Mouse (Mus musculus) liver, adult 2 months (tissue): ENCODE measurements at regions not wholly inside any gene's neighbourhood (a gene's known extent, or its start where the extent isn't known, plus 50 kb on each side); places are given as distances from the start of the nearest gene placed in this dataset.

Source experiments
- DNase-seq: peaks from one replicate; pipeline ENCODE4 v3.0.0-alpha.2; 2011; ENCODE audit warnings: low read depth, low spot score; ENCODE audit errors: extremely low read depth
- H3K27ac ChIP-seq: fragments of 200-500 bp; replicated peaks from 2 replicates; pipeline ENCODE4 v1.5.1; 2012; ENCODE audit warnings: low read depth, mild to moderate bottlenecking, control low read depth, inconsistent platforms, low read length; ENCODE audit not compliant: insufficient read depth
- H3K27me3 ChIP-seq: fragments of 200-500 bp; 2 replicates; pipeline ENCODE4 v1.6.1; 2012; ENCODE audit warnings: mild to moderate bottlenecking, moderate library complexity, low read length, inconsistent platforms; ENCODE audit not compliant: control insufficient read depth, insufficient read depth
- H3K36me3 ChIP-seq: fragments of 200-500 bp; 2 replicates; pipeline ENCODE4 v1.6.1; 2012; ENCODE audit warnings: low read length, inconsistent platforms; ENCODE audit not compliant: control insufficient read depth, insufficient read depth
- H3K4me1 ChIP-seq: fragments of 200-500 bp; 2 replicates; pipeline ENCODE4 v1.6.1; 2011; ENCODE audit warnings: low read length; ENCODE audit not compliant: control insufficient read depth, insufficient read depth
- H3K4me3 ChIP-seq: fragments of 200-500 bp; 2 replicates; pipeline ENCODE4 v1.5.1; 2011; ENCODE audit warnings: low read depth, mild to moderate bottlenecking, control low read depth, low read length, moderate library complexity; ENCODE audit not compliant: insufficient read depth
- H3K79me2 ChIP-seq: fragments of 200-500 bp; 2 replicates; pipeline ENCODE4 v1.6.1; 2012; ENCODE audit warnings: inconsistent platforms, mild to moderate bottlenecking, low read length, moderate library complexity; ENCODE audit not compliant: control insufficient read depth, insufficient read depth
- H3K9ac ChIP-seq: fragments of 200-500 bp; 2 replicates; pipeline ENCODE4 v1.6.1; 2012; ENCODE audit warnings: low read depth, mild to moderate bottlenecking, control low read depth, inconsistent platforms, low read length
- CTCF ChIP-seq: fragments of 200-500 bp; IDR thresholded peaks from 2 replicates; pipeline ENCODE4 v1.5.1; 2011; ENCODE audit warnings: low read depth, low read length, control low read depth
- POLR2A ChIP-seq: fragments of 200-500 bp; IDR thresholded peaks from 2 replicates; pipeline ENCODE4 v1.6.1; 2011; ENCODE audit warnings: low read length, control low read depth; ENCODE audit not compliant: insufficient read depth; ENCODE audit errors: extremely low read depth
- WGBS: fragments of 180-500 bp; shearing (Covaris S2); methylation state at CpG from one replicate; pipeline ENCODE4 v1.1.7; 2018; 5-methylcytosine and 5-hydroxymethylcytosine counted together

- WGBS = 57% methylated on average over 7 of the region's 7 CpGs
- Histone ChIP-seq H3K4me1 (no peaks in the 10 kb centered on the region), H3K9ac (no peak overlapping the region), H3K27ac (no peak overlapping the region), H3K4me3 (no peak overlapping the region), H3K27me3 (no peaks in the 10 kb centered on the region), H3K79me2 (no peaks in the 10 kb centered on the region), H3K36me3 (no peaks in the 10 kb centered on the region)
- DNase-seq = no peak
- TF ChIP-seq CTCF (no peak), POLR2A (no peak)
These were observed 246.8 kb downstream of the Rybp start for GRCm38 (mm10) chr6:100040459-100040984.

DNA sequence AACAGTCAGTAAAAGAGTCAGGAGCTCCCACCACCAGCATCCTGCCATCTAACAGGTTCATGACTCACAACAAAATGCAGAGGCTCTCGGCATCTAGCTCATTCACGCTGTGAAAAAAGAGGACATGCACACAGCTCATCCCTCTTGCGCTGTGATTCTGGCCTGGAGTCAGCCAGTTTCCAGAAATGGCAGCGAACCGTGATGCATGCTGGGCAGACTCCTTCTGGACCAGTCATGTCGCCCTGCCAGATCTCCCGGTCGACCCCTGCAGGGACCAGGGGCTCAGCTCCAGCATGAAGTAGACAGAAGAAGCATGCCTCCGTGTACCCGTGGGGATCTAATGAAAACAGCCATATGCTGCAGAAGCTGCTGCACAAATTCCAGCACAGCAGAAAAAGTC is 254.6 kb downstream of the Rybp start:
- WGBS = 91% methylated on average over 10 of the region's 10 CpGs
- no peak overlapping the region for H3K4me3 ChIP-seq
- no peaks in the 10 kb centered on the region for H3K4me1 ChIP-seq

GRCm38 (mm10) chr6:100030522-100030921 is 256.8 kb downstream of the Rybp start:
- Histone ChIP-seq H3K27me3 (peaks cover 6% of the 10 kb centered on the region; the same call in 1 of the 2 replicates), H3K79me2 (no peaks in the 10 kb centered on the region), H3K9ac (no peak overlapping the region), H3K36me3 (no peaks in the 10 kb centered on the region), H3K27ac (no peak overlapping the region), H3K4me3 (no peak overlapping the region), H3K4me1 (no peaks in the 10 kb centered on the region)
- TF ChIP-seq POLR2A = no peak
- TF ChIP-seq CTCF = no peak
- DNase-seq = no peak
- WGBS = 45% methylated on average over 2 of the region's 2 CpGs

More for the DNA sequence above, 254.6 kb downstream of the Rybp start:
- no peak overlapping the region for H3K27ac ChIP-seq
- 0 out of 2 replicates have a peak, but pooled peaks cover 6% of the 10 kb centered on the region for H3K27me3 ChIP-seq
- no peak overlapping the region for H3K9ac ChIP-seq
- no peaks in the 10 kb centered on the region for H3K36me3 ChIP-seq
- no peak for DNase-seq
- TF ChIP-seq CTCF (no peak), POLR2A (no peak)
- H3K79me2 ChIP-seq = no peaks in the 10 kb centered on the region

GRCm38 (mm10) chr6:100030010-100030409 is 257.3 kb downstream of the Rybp start:
- Histone ChIP-seq H3K27me3 (peaks cover 6% of the 10 kb centered on the region; the same call in 1 of the 2 replicates), H3K79me2 (no peaks in the 10 kb centered on the region), H3K36me3 (no peaks in the 10 kb centered on the region), H3K27ac (no peak overlapping the region), H3K4me1 (no peaks in the 10 kb centered on the region), H3K4me3 (no peak overlapping the region), H3K9ac (no peak overlapping the region)
- WGBS = 60% methylated on average over 9 of the region's 9 CpGs
- no peak for DNase-seq
- TF ChIP-seq CTCF (no peak), POLR2A (no peak)

DNA sequence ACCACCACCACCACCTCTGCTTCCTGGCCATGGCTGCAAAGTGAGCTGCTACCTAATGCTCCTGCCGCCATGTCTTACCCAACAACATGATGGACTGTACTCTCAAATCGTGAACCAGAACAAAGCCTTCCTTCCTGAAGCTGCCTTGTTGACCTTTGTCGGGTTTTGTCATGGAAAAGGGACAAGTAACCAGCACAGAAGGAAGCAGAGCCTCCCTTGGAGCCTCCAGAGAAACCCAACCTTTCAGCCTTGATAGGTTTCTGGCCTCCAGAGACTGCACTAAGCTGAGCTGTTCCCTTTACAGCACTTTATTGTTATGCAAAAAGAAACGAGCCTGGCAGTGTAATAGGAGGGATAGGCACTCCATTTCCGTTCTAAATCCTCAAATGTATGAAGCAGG is 259.8 kb downstream of the Rybp start:
- no peak overlapping the region for H3K4me3 ChIP-seq
- WGBS = 78% methylated on average over 5 of the region's 5 CpGs
- no peaks in the 10 kb centered on the region for H3K36me3 ChIP-seq
- no peak overlapping the region for H3K9ac ChIP-seq
- DNase-seq = no peak
- TF ChIP-seq POLR2A (no peak), CTCF (no peak)
- no peaks in the 10 kb centered on the region for H3K4me1 ChIP-seq
- no peaks in the 10 kb centered on the region for H3K79me2 ChIP-seq
- peaks cover 6% of the 10 kb centered on the region; the same call in 1 of the 2 replicates for H3K27me3 ChIP-seq
- H3K27ac ChIP-seq = no peak overlapping the region

GRCm38 (mm10) chr6:100025531-100025951 is 261.7 kb downstream of the Rybp start:
- no peak overlapping the region for H3K9ac ChIP-seq
- 66% methylated on average over 5 of the region's 5 CpGs for WGBS
- TF ChIP-seq CTCF (no peak), POLR2A (no peak)
- H3K4me1 ChIP-seq = no peaks in the 10 kb centered on the region
- no peak overlapping the region for H3K27ac ChIP-seq
- H3K27me3 ChIP-seq = peaks cover 6% of the 10 kb centered on the region; the same call in 1 of the 2 replicates
- H3K36me3 ChIP-seq = no peaks in the 10 kb centered on the region
- no peaks in the 10 kb centered on the region for H3K79me2 ChIP-seq
- DNase-seq = no peak
- H3K4me3 ChIP-seq = no peak overlapping the region
